Mouse (Mus musculus): ENCODE results near the gene Tnks1bp1. TPM values are rescaled to one million over a fixed set of nuclear protein-coding genes. Genes with fewer than 3 reads are reported as not detected.
A peak's percentile ranks its signal among the peaks of the same experiment; 100 is the strongest.

Gene Tnks1bp1
- polyA plus RNA-seq, 1 experiment from 2014 or later, result 32.9 TPM

DNA sequence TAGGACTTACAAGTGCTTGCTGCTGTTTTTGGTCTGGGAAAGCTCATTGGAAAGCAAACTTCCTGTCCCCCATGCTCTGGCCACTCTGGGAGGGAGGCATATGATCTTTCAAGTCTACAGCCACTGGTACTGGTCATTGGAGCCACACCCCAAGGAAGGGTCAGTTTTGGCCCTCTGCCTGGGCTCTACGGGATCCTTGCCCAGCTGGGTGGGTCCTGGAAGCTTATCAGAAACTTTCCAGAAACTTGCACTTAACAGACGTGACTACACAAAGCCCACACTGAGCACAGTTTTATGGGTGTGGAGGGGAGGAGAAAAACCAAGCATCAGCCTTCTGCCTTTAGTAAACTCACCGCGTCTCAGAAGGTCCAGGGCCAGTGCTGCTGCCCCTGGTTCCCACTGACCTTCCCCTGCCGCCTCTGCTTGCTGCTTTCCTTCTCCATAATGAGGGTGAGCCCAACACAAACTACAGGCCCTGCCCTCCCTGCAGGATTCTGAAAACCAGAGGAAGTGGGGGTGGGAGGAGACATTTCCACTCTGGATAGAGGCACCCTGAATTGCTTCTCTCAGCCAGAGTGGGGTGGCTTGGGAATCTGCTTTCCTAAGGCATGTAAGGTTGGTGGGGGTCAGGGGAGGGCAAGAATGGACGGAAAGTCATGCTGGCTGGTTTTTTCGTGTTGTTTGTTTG, 51.1 kb downstream of the Tnks1bp1 start:
- Histone ChIP-seq H3K4me2 (replicated peaks; ENCODE audit: low read depth) (peak overlapping the region; percentile 14; the same call in 1 of the 2 replicates), H3K4me1 (replicated peaks; ENCODE audit: control insufficient read depth, insufficient read depth) (peaks cover 2% of the 10 kb centered on the region; the same call in 1 of the 2 replicates), H3K4me3 (ENCODE audit: low read depth, low read length) (no peak overlapping the region), H3K36me3 (ENCODE audit: control insufficient read depth, insufficient read depth, low read length) (no peaks in the 10 kb centered on the region), H3K27ac (replicated peaks) (peak overlapping the region; percentile 74), H3K9ac (ENCODE audit: low read length) (no peak overlapping the region), H3K9me3 (ENCODE audit: control insufficient read depth, low read length) (no peaks in the 10 kb centered on the region), H3K27me3 (ENCODE audit: control insufficient read depth, insufficient read depth, low read length) (no peaks in the 10 kb centered on the region)
- peak; percentile 87 for ATAC-seq (ENCODE audit: low FRiP score, low TSS enrichment)
- WGBS, result 39% methylated on average over 7 of the region's 7 CpGs
- no peak for TF ChIP-seq CTCF (IDR thresholded peaks at IDR 0.05; ENCODE audit: low read depth)
- no peak for TF ChIP-seq EP300 (optimal IDR thresholded peaks at IDR 0.05)
- DNase-seq (ENCODE audit: low spot score), result peak; percentile 85

DNA sequence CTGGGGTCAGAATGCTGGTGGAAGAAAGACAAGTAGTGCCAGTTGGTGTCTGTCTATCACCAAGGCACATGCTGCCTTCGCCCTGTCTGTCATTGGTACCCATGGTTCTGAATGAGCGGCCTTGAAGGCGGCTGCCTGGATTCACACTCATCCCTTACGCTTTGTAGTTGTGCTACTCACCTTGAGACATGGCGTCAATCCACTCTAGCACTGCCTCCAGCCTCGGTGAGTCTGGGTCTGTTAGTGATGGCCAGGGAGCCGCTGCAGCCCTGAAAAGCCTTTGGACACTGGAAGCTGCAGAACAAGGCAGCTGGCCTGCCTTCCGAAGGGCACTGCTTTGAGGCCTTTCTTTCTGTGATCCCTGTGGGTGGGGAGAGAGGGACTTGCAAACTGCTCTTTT, 55.4 kb downstream of the Tnks1bp1 start:
- Histone ChIP-seq H3K4me1 (replicated peaks; ENCODE audit: control insufficient read depth, insufficient read depth) (peaks cover 8% of the 10 kb centered on the region), H3K36me3 (ENCODE audit: control insufficient read depth, insufficient read depth, low read length) (no peaks in the 10 kb centered on the region), H3K27ac (replicated peaks) (no peak overlapping the region), H3K9ac (ENCODE audit: low read length) (no peak overlapping the region), H3K4me2 (replicated peaks; ENCODE audit: low read depth) (no peak overlapping the region), H3K9me3 (ENCODE audit: control insufficient read depth, low read length) (no peaks in the 10 kb centered on the region), H3K27me3 (ENCODE audit: control insufficient read depth, insufficient read depth, low read length) (no peaks in the 10 kb centered on the region), H3K4me3 (ENCODE audit: low read depth, low read length) (no peak overlapping the region)
- 82% methylated on average over 8 of the region's 8 CpGs for WGBS
- no peak for TF ChIP-seq EP300 (optimal IDR thresholded peaks at IDR 0.05)
- no peak for TF ChIP-seq CTCF (IDR thresholded peaks at IDR 0.05; ENCODE audit: low read depth)
- ATAC-seq (ENCODE audit: low FRiP score, low TSS enrichment) (no peak), DNase-seq (ENCODE audit: low spot score) (no peak)

DNA sequence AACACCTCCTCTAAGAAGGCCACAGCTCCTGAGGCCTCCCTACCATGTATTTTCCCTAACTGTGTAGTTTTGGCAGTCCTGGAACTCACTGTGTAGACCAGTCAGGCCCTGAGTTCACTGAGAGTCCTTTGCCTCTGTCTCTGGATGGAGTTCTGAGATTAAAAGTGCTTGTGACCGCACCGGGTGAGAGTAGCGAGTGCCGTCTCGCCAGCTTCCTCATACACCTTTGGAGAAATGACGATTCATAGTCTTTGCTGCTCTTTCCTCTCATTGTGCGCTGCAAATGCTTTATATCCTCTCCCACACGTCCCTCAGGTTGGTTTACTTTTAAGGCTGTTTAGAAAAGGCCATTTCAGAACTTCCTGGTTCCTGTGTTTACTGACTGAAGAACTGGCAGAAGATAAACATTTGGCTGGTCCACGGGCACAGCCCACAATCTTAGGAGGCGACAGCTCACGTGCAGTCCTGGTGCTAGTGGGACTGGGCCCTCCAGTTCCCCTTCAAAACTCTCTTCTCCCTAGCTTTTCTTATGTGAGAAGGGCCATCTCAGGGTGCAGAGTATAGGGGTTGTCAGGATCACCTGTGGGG, 57.7 kb downstream of the Tnks1bp1 start:
- WGBS, result 24% methylated on average over 11 of the region's 11 CpGs
- H3K27me3 ChIP-seq (ENCODE audit: control insufficient read depth, insufficient read depth, low read length), result no peaks in the 10 kb centered on the region
- H3K9ac ChIP-seq (ENCODE audit: low read length), result no peak overlapping the region
- H3K9me3 ChIP-seq (ENCODE audit: control insufficient read depth, low read length), result no peaks in the 10 kb centered on the region
- H3K27ac ChIP-seq (replicated peaks), result peak overlapping the region; percentile 73
- no peak overlapping the region for H3K4me3 ChIP-seq (ENCODE audit: low read depth, low read length)
- peaks cover 6% of the 10 kb centered on the region; the same call in 1 of the 2 replicates for H3K4me1 ChIP-seq (replicated peaks; ENCODE audit: control insufficient read depth, insufficient read depth)
- no peaks in the 10 kb centered on the region for H3K36me3 ChIP-seq (ENCODE audit: control insufficient read depth, insufficient read depth, low read length)
- DNase-seq (ENCODE audit: low spot score) (peak; percentile 76), ATAC-seq (ENCODE audit: low FRiP score, low TSS enrichment) (peak; percentile 84)
- no peak for TF ChIP-seq EP300 (optimal IDR thresholded peaks at IDR 0.05)
- TF ChIP-seq CTCF (IDR thresholded peaks at IDR 0.05; ENCODE audit: low read depth), result no peak
- H3K4me2 ChIP-seq (replicated peaks; ENCODE audit: low read depth), result no peak overlapping the region

GRCm38 (mm10) chr2:85106068-85106790, 58.4 kb downstream of the Tnks1bp1 start:
- Histone ChIP-seq H3K27me3 (ENCODE audit: control insufficient read depth, insufficient read depth, low read length) (no peaks in the 10 kb centered on the region), H3K9me3 (ENCODE audit: control insufficient read depth, low read length) (no peaks in the 10 kb centered on the region), H3K9ac (ENCODE audit: low read length) (no peak overlapping the region), H3K27ac (replicated peaks) (peak overlapping the region; percentile 73), H3K4me1 (replicated peaks; ENCODE audit: control insufficient read depth, insufficient read depth) (peaks cover 6% of the 10 kb centered on the region; the same call in 1 of the 2 replicates), H3K4me3 (ENCODE audit: low read depth, low read length) (no peak overlapping the region), H3K4me2 (replicated peaks; ENCODE audit: low read depth) (no peak overlapping the region), H3K36me3 (ENCODE audit: control insufficient read depth, insufficient read depth, low read length) (no peaks in the 10 kb centered on the region)
- TF ChIP-seq EP300 (optimal IDR thresholded peaks at IDR 0.05), result no peak
- no peak for TF ChIP-seq CTCF (IDR thresholded peaks at IDR 0.05; ENCODE audit: low read depth)
- 36% methylated on average over 7 of the region's 7 CpGs for WGBS
- peak; percentile 36 for DNase-seq (ENCODE audit: low spot score)
- peak; percentile 23; the same call in 1 of the 2 replicates for ATAC-seq (ENCODE audit: low FRiP score, low TSS enrichment)

GRCm38 (mm10) chr2:85106941-85107340, 59.1 kb downstream of the Tnks1bp1 start:
- Histone ChIP-seq H3K9ac (ENCODE audit: low read length) (no peak overlapping the region), H3K4me3 (ENCODE audit: low read depth, low read length) (no peak overlapping the region), H3K27ac (replicated peaks) (peak overlapping the region; percentile 61; the same call in 1 of the 2 replicates), H3K4me2 (replicated peaks; ENCODE audit: low read depth) (no peak overlapping the region), H3K36me3 (ENCODE audit: control insufficient read depth, insufficient read depth, low read length) (no peaks in the 10 kb centered on the region), H3K4me1 (replicated peaks; ENCODE audit: control insufficient read depth, insufficient read depth) (peaks cover 6% of the 10 kb centered on the region; the same call in 1 of the 2 replicates), H3K9me3 (ENCODE audit: control insufficient read depth, low read length) (no peaks in the 10 kb centered on the region), H3K27me3 (ENCODE audit: control insufficient read depth, insufficient read depth, low read length) (no peaks in the 10 kb centered on the region)
- WGBS, result 46% methylated on average over 4 of the region's 4 CpGs
- peak; percentile 66 for DNase-seq (ENCODE audit: low spot score)
- no peak for TF ChIP-seq EP300 (optimal IDR thresholded peaks at IDR 0.05)
- no peak for TF ChIP-seq CTCF (IDR thresholded peaks at IDR 0.05; ENCODE audit: low read depth)
- ATAC-seq (ENCODE audit: low FRiP score, low TSS enrichment), result peak; percentile 94

All from stomach, postnatal 0 days (tissue).